Comparison of ENCODE assay signal across 23 mouse cellular contexts in the genomic region with DNA sequence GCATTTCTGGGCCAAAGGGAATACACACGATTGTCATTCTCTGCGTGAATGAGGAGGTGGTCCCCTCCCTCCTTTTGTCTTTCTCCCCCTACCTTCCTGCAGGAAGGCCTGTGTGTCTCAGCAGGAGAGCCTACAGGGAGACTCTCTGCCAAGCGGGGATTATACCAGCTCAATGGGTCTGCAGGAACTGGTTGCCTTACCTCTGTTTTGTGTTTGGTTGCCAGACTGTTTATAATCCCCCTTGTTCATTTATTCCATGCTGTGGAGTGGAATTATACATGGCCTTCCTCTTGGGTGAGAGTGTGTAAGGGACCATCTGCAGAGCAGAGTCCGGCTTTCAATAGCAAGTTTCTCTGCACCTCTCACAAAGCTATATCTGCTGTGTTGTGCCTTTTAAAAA. TPM values are rescaled to one million over a fixed set of nuclear protein-coding genes. Genes with fewer than 3 reads are reported as not detected.
A peak's percentile ranks its signal among the peaks of the same experiment; 100 is the strongest.
DNase-seq lines count a peak whose midpoint lies in the region; ATAC-seq and TF ChIP-seq lines count a peak whose summit lies in the region.
"Had no signal": no experiment of that assay in that cellular context is flagged by ENCODE, and none has a peak within 500 bp of the region (broad histone marks: within the 10 kb centered on the region; RNA-seq: fewer than 3 reads in every experiment).

No protein-coding gene starts in this region.

- intact Hi-C loops in left cerebral cortex, postnatal 10 days (cut with DNase I) = no loop called here

- no peak overlapping the region for H3K4me3 ChIP-seq in hindbrain, embryonic 10.5 days
- H3K4me3 ChIP-seq in hindbrain, postnatal 0 days (ENCODE audit: low read length) = no peak overlapping the region
- H3K4me3 ChIP-seq in forebrain, embryonic 12.5 days (replicated peaks) = no peak overlapping the region
- H3K4me3 ChIP-seq in hindbrain, embryonic 12.5 days = no peak overlapping the region
- no peak overlapping the region for H3K4me3 ChIP-seq in midbrain, embryonic 13.5 days (replicated peaks)
- H3K4me3 ChIP-seq: embryonic facial prominence, embryonic 13.5 days; megakaryocyte, embryonic 14.5 days had no signal

- 19% methylated on average over 4 of the region's 4 CpGs for WGBS in hindbrain, embryonic 10.5 days
- 27% methylated on average over 4 of the region's 4 CpGs for WGBS in hindbrain, postnatal 0 days
- 7% methylated on average over 4 of the region's 4 CpGs for WGBS in forebrain, embryonic 12.5 days
- WGBS in hindbrain, embryonic 12.5 days = 24% methylated on average over 4 of the region's 4 CpGs
- 3% methylated on average over 4 of the region's 4 CpGs for WGBS in midbrain, embryonic 13.5 days

- peaks cover 21% of the 10 kb centered on the region for H3K4me1 ChIP-seq in hindbrain, embryonic 10.5 days (replicated peaks)
- 0 out of 2 replicates have a peak, but pooled peaks cover 7% of the 10 kb centered on the region for H3K4me1 ChIP-seq in hindbrain, postnatal 0 days (ENCODE audit: insufficient read depth, low read length)
- peaks cover 34% of the 10 kb centered on the region for H3K4me1 ChIP-seq in forebrain, embryonic 12.5 days
- H3K4me1 ChIP-seq in hindbrain, embryonic 12.5 days = peaks cover 24% of the 10 kb centered on the region
- H3K4me1 ChIP-seq in midbrain, embryonic 13.5 days (replicated peaks) = peaks cover 36% of the 10 kb centered on the region
- H3K4me1 ChIP-seq: megakaryocyte, embryonic 14.5 days had no signal

- no peaks in the 10 kb centered on the region for H3K36me3 ChIP-seq in hindbrain, embryonic 10.5 days
- no peaks in the 10 kb centered on the region for H3K36me3 ChIP-seq in hindbrain, postnatal 0 days (ENCODE audit: insufficient read depth, low read length)
- no peaks in the 10 kb centered on the region for H3K36me3 ChIP-seq in forebrain, embryonic 12.5 days (replicated peaks)
- H3K36me3 ChIP-seq in hindbrain, embryonic 12.5 days = 0 out of 2 replicates have a peak, but pooled peaks cover 2% of the 10 kb centered on the region
- H3K36me3 ChIP-seq in midbrain, embryonic 13.5 days = no peaks in the 10 kb centered on the region
- H3K36me3 ChIP-seq: embryonic facial prominence, embryonic 13.5 days had no signal

- no peak for ATAC-seq in hindbrain, postnatal 0 days
- ATAC-seq in forebrain, embryonic 12.5 days (ENCODE audit: low FRiP score) = peak; percentile 34; the same call in 1 of the 2 replicates
- ATAC-seq in hindbrain, embryonic 12.5 days (ENCODE audit: low FRiP score) = no peak
- ATAC-seq in midbrain, embryonic 13.5 days = peak; percentile 65
- ATAC-seq: inflammation-experienced regulatory T-cells, adult 6 months had no signal

- H3K27me3 ChIP-seq in hindbrain, embryonic 10.5 days (ENCODE audit: insufficient read depth, poor library complexity, severe bottlenecking) = no peaks in the 10 kb centered on the region
- no peaks in the 10 kb centered on the region for H3K27me3 ChIP-seq in hindbrain, postnatal 0 days (ENCODE audit: insufficient read depth, low read length)
- no peaks in the 10 kb centered on the region for H3K27me3 ChIP-seq in forebrain, embryonic 12.5 days
- no peaks in the 10 kb centered on the region for H3K27me3 ChIP-seq in hindbrain, embryonic 12.5 days
- H3K27me3 ChIP-seq in midbrain, embryonic 13.5 days = no peaks in the 10 kb centered on the region
- H3K27me3 ChIP-seq: embryonic facial prominence, embryonic 13.5 days had no signal

- no peak for TF ChIP-seq CTCF in hindbrain, postnatal 0 days (IDR thresholded peaks at IDR 0.05; ENCODE audit: low read depth)

- H3K9ac ChIP-seq in hindbrain, postnatal 0 days (replicated peaks; ENCODE audit: low read length) = no peak overlapping the region
- H3K9ac ChIP-seq in forebrain, embryonic 12.5 days = no peak overlapping the region
- no peak overlapping the region for H3K9ac ChIP-seq in hindbrain, embryonic 12.5 days
- no peak overlapping the region for H3K9ac ChIP-seq in midbrain, embryonic 13.5 days (replicated peaks)
- H3K9ac ChIP-seq: embryonic facial prominence, embryonic 13.5 days had no signal

- 0 out of 2 replicates have a peak, but pooled peaks cover 3% of the 10 kb centered on the region for H3K9me3 ChIP-seq in hindbrain, embryonic 10.5 days
- no peaks in the 10 kb centered on the region for H3K9me3 ChIP-seq in hindbrain, postnatal 0 days (ENCODE audit: low read length)
- H3K9me3 ChIP-seq in forebrain, embryonic 12.5 days = no peaks in the 10 kb centered on the region
- H3K9me3 ChIP-seq in hindbrain, embryonic 12.5 days (replicated peaks) = no peaks in the 10 kb centered on the region
- H3K9me3 ChIP-seq in midbrain, embryonic 13.5 days = no peaks in the 10 kb centered on the region
- H3K9me3 ChIP-seq: embryonic facial prominence, embryonic 13.5 days had no signal

- no peak overlapping the region for H3K4me2 ChIP-seq in hindbrain, postnatal 0 days (ENCODE audit: low read depth, low read length)
- peak overlapping the region; percentile 13 for H3K4me2 ChIP-seq in forebrain, embryonic 12.5 days
- H3K4me2 ChIP-seq in hindbrain, embryonic 12.5 days (replicated peaks) = no peak overlapping the region
- no peak overlapping the region for H3K4me2 ChIP-seq in midbrain, embryonic 13.5 days (replicated peaks)
- H3K4me2 ChIP-seq: embryonic facial prominence, embryonic 13.5 days; heart, embryonic 11.5 days; liver, embryonic 11.5 days had no signal

- DNase-seq in hindbrain, embryonic 10.5 days (ENCODE audit: low spot score) = no peak
- no peak for DNase-seq in hindbrain, postnatal 0 days (ENCODE audit: low spot score)
- no peak for DNase-seq in gastrocnemius, postnatal 10 days
- no peak for DNase-seq in kidney, postnatal 10 days
- no peak for DNase-seq in left cerebral cortex, postnatal 10 days (ENCODE audit: extremely low spot score in 1 of 2, low spot score in 2 of 2)
- DNase-seq: B cell, adult 2 months; cerebellum, adult 9-10 months; heart, postnatal 14 days; kidney, adult 9 months; kidney, postnatal 36 days; lung, adult 18-20 months; spleen, adult 18-20 months; thymus, postnatal 36 days had no signal

- H3K27ac ChIP-seq in hindbrain, embryonic 10.5 days = peak overlapping the region; percentile 71
- H3K27ac ChIP-seq in hindbrain, postnatal 0 days = no peak overlapping the region
- H3K27ac ChIP-seq in forebrain, embryonic 12.5 days = peak overlapping the region; percentile 73
- H3K27ac ChIP-seq in hindbrain, embryonic 12.5 days = peak overlapping the region; percentile 31; the same call in 1 of the 2 replicates
- H3K27ac ChIP-seq in midbrain, embryonic 13.5 days = peak overlapping the region; percentile 84
- H3K27ac ChIP-seq: embryonic facial prominence, embryonic 13.5 days had no signal

RNA-seq across cellular contexts. Expression of a gene that starts 10.8 kb away (rescaled TPM):
- polyA plus RNA-seq in hindbrain, embryonic 10.5 days (2016; fragmentation: Nextera tagmentation; extraction: Ambion mirVana) = 2.1 and 4.5 TPM in 2 replicates
- 3.2 and 4.3 TPM in 2 replicates for total RNA-seq in hindbrain, postnatal 0 days (2014; rRNA removed)
- polyA plus RNA-seq in hindbrain, postnatal 0 days (2015; fragmentation: Nextera tagmentation; extraction: Ambion mirVana) = 1.9 and 2.4 TPM in 2 replicates
- 4.6 and 5.4 TPM in 2 replicates for polyA plus RNA-seq in forebrain, embryonic 12.5 days (2016; fragmentation: Nextera tagmentation; extraction: Ambion mirVana)
- polyA plus RNA-seq in hindbrain, embryonic 12.5 days (2016; fragmentation: Nextera tagmentation; extraction: Ambion mirVana) = 5.4 and 5.6 TPM in 2 replicates
- polyA plus RNA-seq in midbrain, embryonic 13.5 days (2015; fragmentation: Nextera tagmentation; extraction: Ambion mirVana) = 8.2 and 9.4 TPM in 2 replicates
- 1 to 10 TPM in 1 of 2 experiments, under 1 TPM in 1; 0.90 to 1.1 TPM for total RNA-seq in gastrocnemius, postnatal 10 days (2021)
- total RNA-seq in left cerebral cortex, postnatal 10 days (2021) = 1 to 10 TPM; 1.3 to 1.4 TPM
- total RNA-seq: gastrocnemius, adult 18-20 months; granulocyte monocyte progenitor cell, adult 5-6 weeks had no signal
- polyA plus RNA-seq: inflammation-experienced regulatory T-cells, adult 6 months; liver, embryonic 11.5 days had no signal

RNA-seq across cellular contexts. Expression of a gene that starts 58.9 kb away (rescaled TPM):
- polyA plus RNA-seq in hindbrain, embryonic 10.5 days (2016; fragmentation: Nextera tagmentation; extraction: Ambion mirVana) = 44.7 and 54.0 TPM in 2 replicates
- 91.1 and 101 TPM in 2 replicates for total RNA-seq in hindbrain, postnatal 0 days (2014; rRNA removed)
- polyA plus RNA-seq in hindbrain, postnatal 0 days (2015; fragmentation: Nextera tagmentation; extraction: Ambion mirVana) = 48.2 TPM in 2 replicates
- polyA plus RNA-seq in forebrain, embryonic 12.5 days (2016; fragmentation: Nextera tagmentation; extraction: Ambion mirVana) = 65.8 and 70.1 TPM in 2 replicates
- polyA plus RNA-seq in hindbrain, embryonic 12.5 days (2016; fragmentation: Nextera tagmentation; extraction: Ambion mirVana) = 65.8 and 72.1 TPM in 2 replicates
- polyA plus RNA-seq in midbrain, embryonic 13.5 days (2015; fragmentation: Nextera tagmentation; extraction: Ambion mirVana) = 41.3 and 43.1 TPM in 2 replicates
- total RNA-seq in gastrocnemius, postnatal 10 days (2021) = 10 to 100 TPM; 50.9 to 53.6 TPM
- total RNA-seq in left cerebral cortex, postnatal 10 days (2021) = 100 to 1,000 TPM; 101 to 114 TPM

Comparison
In these comparisons a context has a peak if more than half of its experiments do, and no peak if none do; other contexts are left out.
1. ATAC-seq: peak in forebrain, embryonic 12.5 days (single experiment) and midbrain, embryonic 13.5 days (single experiment); none in hindbrain, postnatal 0 days (single experiment) and hindbrain, embryonic 12.5 days (single experiment).